Mouse (Mus musculus) erythroblast, embryonic 14.5 days (primary cell): ENCODE data around the gene Utrn. TPM values are rescaled to one million over a fixed set of nuclear protein-coding genes. Genes with fewer than 3 reads are reported as not detected.

Experiments
- H3K27me3 ChIP-seq: 2 replicates; pipeline ENCODE4 v1.6.1; 2012; ENCODE audit warnings: inconsistent platforms; ENCODE audit not compliant: control insufficient read depth
- H3K36me3 ChIP-seq: 2 replicates; pipeline ENCODE4 v1.6.1; 2012; ENCODE audit warnings: mild to moderate bottlenecking, inconsistent platforms; ENCODE audit not compliant: control insufficient read depth
- H3K4me1 ChIP-seq: 2 replicates; pipeline ENCODE4 v1.6.1; 2012; ENCODE audit warnings: inconsistent platforms; ENCODE audit not compliant: control insufficient read depth
- H3K4me3 ChIP-seq: replicated peaks from 2 replicates; pipeline ENCODE3; 2012; ENCODE audit warnings: moderate library complexity, mild to moderate bottlenecking, inconsistent platforms
- H3K9me3 ChIP-seq: 2 replicates; pipeline ENCODE4 v1.6.1; 2012; ENCODE audit warnings: low read length, inconsistent platforms, mixed read lengths; ENCODE audit not compliant: control insufficient read depth
- GATA1 ChIP-seq: IDR thresholded peaks from 2 replicates; pipeline ENCODE4 v1.6.1; 2012; ENCODE audit warnings: low read length, inconsistent platforms, mixed read lengths
- TAL1 ChIP-seq: IDR thresholded peaks from 3 replicates; pipeline ENCODE4 v1.6.1; 2012; ENCODE audit warnings: low read length, inconsistent platforms, mixed read lengths
- polyA plus RNA-seq: library from polyadenylated mRNA; stranded (reverse); fragments of >175 nt; gene quantifications from 2 replicates; pipeline ENCODE4 v1.2.3, GENCODE M21; 2012

Gene Utrn
- polyA plus RNA-seq, 1 experiment = 0.01 TPM

- Histone ChIP-seq H3K4me1 (no peaks in the 10 kb centered on the region), H3K36me3 (no peaks in the 10 kb centered on the region)
- TF ChIP-seq GATA1 (no peak), TAL1 (no peak)
Measured at GRCm38 (mm10) chr10:12757943-12758701, 111.0 kb downstream of the Utrn start.

GRCm38 (mm10) chr10:12756692-12757091, 112.5 kb downstream of the Utrn start:
- TF ChIP-seq GATA1 (no peak), TAL1 (no peak)
- Histone ChIP-seq H3K4me3 (no peak overlapping the region), H3K36me3 (no peaks in the 10 kb centered on the region), H3K4me1 (no peaks in the 10 kb centered on the region), H3K9me3 (no peaks in the 10 kb centered on the region), H3K27me3 (no peaks in the 10 kb centered on the region)

More at GRCm38 (mm10) chr10:12757943-12758701, 111.0 kb downstream of the Utrn start:
- Histone ChIP-seq H3K9me3 (no peaks in the 10 kb centered on the region), H3K4me3 (no peak overlapping the region), H3K27me3 (no peaks in the 10 kb centered on the region)

GRCm38 (mm10) chr10:12754911-12755310, 114.3 kb downstream of the Utrn start:
- H3K27me3 ChIP-seq = no peaks in the 10 kb centered on the region
- no peak for TF ChIP-seq TAL1
- no peak for TF ChIP-seq GATA1
- H3K9me3 ChIP-seq = no peaks in the 10 kb centered on the region
- no peaks in the 10 kb centered on the region for H3K36me3 ChIP-seq
- no peak overlapping the region for H3K4me3 ChIP-seq
- no peaks in the 10 kb centered on the region for H3K4me1 ChIP-seq

- Histone ChIP-seq H3K36me3 (no peaks in the 10 kb centered on the region), H3K9me3 (no peaks in the 10 kb centered on the region), H3K27me3 (no peaks in the 10 kb centered on the region), H3K4me1 (no peaks in the 10 kb centered on the region), H3K4me3 (no peak overlapping the region)
- no peak for TF ChIP-seq GATA1
- no peak for TF ChIP-seq TAL1
Measured at GRCm38 (mm10) chr10:12754166-12754565, 115.0 kb downstream of the Utrn start.

GRCm38 (mm10) chr10:12743717-12744116, 125.4 kb downstream of the Utrn start:
- TF ChIP-seq GATA1 (no peak), TAL1 (no peak)
- H3K27me3 ChIP-seq = no peaks in the 10 kb centered on the region
- no peaks in the 10 kb centered on the region for H3K4me1 ChIP-seq
- H3K4me3 ChIP-seq = no peak overlapping the region
- H3K36me3 ChIP-seq = no peaks in the 10 kb centered on the region
- no peaks in the 10 kb centered on the region for H3K9me3 ChIP-seq

- H3K36me3 ChIP-seq = no peaks in the 10 kb centered on the region; the same call in 1 of the 2 replicates
- H3K4me1 ChIP-seq = no peaks in the 10 kb centered on the region
- TF ChIP-seq GATA1 (no peak), TAL1 (no peak)
- H3K27me3 ChIP-seq = no peaks in the 10 kb centered on the region
- no peaks in the 10 kb centered on the region for H3K9me3 ChIP-seq
- no peak overlapping the region for H3K4me3 ChIP-seq
Measured at GRCm38 (mm10) chr10:12739302-12739987, 129.7 kb downstream of the Utrn start.

GRCm38 (mm10) chr10:12737926-12738325, 131.2 kb downstream of the Utrn start:
- H3K36me3 ChIP-seq = no peaks in the 10 kb centered on the region; the same call in 1 of the 2 replicates
- H3K27me3 ChIP-seq = no peaks in the 10 kb centered on the region
- no peak overlapping the region for H3K4me3 ChIP-seq
- no peaks in the 10 kb centered on the region for H3K4me1 ChIP-seq
- no peaks in the 10 kb centered on the region for H3K9me3 ChIP-seq
- TF ChIP-seq TAL1 (no peak), GATA1 (no peak)

GRCm38 (mm10) chr10:12736861-12737835, 132.0 kb downstream of the Utrn start:
- Histone ChIP-seq H3K36me3 (no peaks in the 10 kb centered on the region; the same call in 1 of the 2 replicates), H3K27me3 (no peaks in the 10 kb centered on the region), H3K9me3 (no peaks in the 10 kb centered on the region), H3K4me3 (no peak overlapping the region), H3K4me1 (no peaks in the 10 kb centered on the region)
- TF ChIP-seq GATA1 (no peak), TAL1 (no peak)
